Mouse (Mus musculus) 3134 (cell line): ENCODE measurements around the gene Gramd1a.

Source experiments
- DNase-seq: peaks from one replicate; pipeline ENCODE4 v3.0.0-alpha.2; 2011; ENCODE audit warnings: low spot score; ENCODE audit not compliant: insufficient read length; ENCODE audit errors: extremely low read depth

Gene Gramd1a

DNA sequence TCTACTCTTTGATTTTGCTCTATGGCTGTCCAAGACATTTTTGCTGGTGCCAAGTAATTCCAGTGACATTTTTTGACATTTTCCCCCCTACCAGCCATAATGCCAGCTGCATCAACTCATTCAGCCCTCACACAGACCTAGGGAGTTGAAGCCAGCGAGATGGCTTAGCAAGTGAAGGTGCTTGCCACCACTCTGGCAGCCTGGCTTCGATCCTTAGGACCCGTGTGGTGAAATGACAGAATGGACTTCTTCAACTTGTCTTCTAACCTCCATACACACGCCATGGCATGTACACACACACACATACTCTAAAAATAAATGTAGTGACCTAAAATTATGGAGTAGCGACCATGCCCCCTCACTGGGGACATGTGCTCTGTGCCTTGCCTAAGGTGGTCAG is 31.3 kb downstream of the Gramd1a start:
- DNase-seq: no peak

DNA sequence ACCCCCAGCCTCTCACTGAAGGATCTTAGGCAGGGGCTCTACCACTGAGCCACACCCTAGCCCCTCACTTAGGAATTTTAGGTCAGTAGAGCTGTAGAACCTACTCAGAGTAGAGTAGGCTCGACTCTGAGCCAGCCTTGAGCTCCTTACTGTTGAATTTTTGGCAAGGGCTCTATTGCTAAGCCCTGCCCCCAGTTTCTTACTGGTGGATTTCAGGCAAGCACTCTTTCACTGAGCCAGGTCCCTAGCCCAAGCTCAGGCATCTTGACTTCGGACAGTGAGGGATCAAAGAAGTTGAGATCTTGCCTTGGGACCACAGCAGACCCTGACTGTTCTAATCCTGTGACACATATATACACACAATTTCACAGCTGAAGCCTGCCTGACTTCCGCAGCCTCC is 32.0 kb downstream of the Gramd1a start:
- no peak for DNase-seq

DNA sequence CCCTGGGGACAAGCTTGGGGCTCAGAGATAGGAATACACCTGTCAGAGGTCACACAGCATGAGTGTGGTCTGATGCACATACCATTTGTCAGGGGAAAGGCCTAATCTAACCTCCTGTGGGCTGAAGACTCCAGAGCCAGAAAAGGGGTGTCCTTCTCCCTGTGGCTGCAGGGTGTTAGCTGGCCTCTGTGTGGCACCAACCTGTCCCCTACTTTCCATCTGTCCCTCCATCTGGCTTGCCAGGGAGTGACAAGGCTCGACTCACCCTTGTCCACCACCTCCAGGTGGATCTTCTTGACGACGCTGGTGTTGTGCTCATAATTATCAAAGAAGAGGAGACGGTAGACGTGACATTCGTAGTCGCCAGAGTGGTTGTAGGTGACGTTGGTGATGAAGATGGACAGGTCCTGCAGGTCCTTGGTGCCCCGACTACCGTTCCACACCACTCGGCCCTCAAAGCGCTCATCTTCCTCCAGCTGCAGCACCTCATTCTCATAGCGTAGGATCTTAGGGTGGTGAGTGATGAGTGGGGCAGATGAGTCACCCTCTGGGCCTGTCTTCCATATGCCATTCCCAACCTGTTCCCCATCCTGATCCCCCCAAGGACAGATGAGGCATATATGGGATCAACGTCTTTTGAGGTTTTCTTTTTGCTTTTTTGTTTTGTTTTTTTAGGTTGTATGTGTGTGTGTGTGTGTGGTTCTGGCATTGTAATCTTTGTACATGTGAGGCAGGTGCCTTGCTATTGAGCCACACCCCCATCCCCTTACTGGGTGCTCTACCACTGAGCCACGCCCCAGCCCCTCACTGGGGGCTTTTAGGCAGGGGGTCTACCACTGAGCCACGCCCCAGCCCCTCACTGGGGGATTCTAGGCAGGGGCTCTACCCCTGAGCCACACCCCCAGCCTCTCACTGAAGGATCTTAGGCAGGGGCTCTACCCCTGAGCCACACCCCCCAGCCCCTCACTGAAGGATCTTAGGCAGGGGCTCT is 32.8 kb downstream of the Gramd1a start:
- no peak for DNase-seq

DNA sequence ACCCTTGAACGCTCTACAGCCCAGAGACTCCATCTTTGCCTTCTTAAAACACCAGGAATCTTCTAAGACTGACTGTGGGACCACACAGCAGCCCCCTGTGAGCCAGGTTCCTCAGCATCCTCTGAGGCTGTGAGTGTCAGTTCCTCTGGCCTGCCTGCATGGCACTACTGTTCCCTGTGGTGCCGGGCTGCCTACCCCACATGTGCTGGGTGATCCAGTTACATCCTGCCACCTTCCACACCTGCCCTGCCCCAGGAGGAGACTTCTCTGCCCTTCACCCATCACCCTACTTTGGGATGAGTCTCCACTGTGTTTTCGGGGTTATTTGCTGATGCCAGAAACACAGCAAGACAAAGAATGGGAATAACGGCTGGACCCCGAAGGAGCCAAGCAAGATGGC is 36.1 kb downstream of the Gramd1a start:
- no peak for DNase-seq

DNA sequence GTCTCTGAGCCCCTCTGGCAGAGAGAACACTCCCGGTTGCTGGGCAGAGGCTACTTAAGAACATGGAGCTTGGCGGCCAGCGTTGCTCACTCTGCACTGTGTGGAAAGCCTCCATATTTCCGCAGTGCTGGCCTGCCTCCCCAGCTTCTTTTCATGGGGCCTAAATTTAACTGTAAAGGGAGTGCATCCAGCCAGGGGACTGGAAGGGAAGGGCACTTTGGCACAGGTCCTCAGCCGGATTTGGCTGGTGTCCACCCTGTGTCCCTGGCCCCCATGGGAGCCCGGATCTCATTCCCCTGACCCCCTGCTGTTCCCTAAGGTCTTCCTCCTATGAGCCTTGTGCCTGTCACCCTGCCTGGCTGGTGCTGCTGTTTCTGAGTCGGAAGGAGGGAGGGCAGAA is 37.2 kb downstream of the Gramd1a start:
- no peak for DNase-seq

DNA sequence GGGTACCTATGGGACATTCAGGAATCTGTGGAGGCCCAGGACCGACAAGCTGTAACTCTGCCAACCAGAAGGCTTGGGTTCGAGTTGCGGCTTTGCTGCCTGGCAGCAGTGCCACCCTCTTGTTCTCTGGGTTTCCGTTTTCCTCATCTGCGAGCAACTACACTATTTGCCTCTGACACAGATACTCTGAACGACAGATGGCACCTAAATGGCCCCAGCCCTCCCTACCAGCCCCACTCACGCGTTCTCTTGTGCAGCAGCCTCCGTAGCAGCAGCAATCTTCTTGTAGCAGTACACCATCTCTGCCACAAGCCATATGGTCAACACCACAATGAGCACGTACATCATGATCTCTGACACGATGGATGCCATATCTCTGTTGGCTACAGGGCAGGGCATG is 38.2 kb downstream of the Gramd1a start:
- no peak for DNase-seq

DNA sequence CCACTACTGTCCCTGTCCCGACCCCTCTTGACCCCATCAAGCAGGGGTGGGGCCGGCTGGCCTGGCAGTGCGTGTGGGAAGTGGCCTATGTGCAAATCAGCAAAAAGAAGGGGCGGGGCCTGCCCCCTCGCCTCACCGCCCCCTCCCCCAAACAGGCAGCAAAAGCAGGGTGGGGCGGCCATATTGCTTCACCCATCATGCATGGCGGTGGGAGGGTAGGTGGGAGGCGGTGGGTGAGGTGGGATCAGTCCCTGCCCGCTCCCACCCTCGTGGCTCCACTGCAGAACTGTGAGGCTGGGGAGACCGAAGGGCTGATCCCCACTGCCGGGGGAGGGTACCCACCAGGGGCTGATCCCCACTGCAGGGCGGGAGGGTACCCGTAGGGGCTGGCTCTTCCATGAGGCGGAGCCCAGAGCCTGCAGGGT is 39.0 kb downstream of the Gramd1a start:
- no peak for DNase-seq

DNA sequence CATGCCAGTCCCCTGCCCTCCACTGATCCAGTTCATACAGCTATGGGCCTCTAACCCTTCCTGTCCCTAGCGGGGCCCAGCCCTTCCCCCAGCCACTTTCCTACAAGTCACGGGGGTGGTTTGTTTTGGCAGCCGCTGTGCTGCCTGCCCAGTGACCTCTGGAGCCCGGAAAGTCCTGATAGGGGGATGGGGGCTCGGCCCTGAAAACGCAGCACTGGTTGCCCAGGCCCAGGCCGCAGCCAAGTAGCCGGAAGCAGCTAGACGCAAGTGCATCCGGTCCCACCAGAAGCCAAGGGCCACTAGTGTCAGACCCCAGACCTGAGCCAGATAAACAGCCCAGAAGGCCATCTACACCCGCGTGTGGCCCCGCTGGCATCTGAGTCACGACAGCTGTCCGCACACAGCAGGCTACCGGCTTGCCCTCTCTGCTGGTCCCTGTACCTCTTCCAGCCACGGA is 40.1 kb downstream of the Gramd1a start:
- DNase-seq: no peak

DNA sequence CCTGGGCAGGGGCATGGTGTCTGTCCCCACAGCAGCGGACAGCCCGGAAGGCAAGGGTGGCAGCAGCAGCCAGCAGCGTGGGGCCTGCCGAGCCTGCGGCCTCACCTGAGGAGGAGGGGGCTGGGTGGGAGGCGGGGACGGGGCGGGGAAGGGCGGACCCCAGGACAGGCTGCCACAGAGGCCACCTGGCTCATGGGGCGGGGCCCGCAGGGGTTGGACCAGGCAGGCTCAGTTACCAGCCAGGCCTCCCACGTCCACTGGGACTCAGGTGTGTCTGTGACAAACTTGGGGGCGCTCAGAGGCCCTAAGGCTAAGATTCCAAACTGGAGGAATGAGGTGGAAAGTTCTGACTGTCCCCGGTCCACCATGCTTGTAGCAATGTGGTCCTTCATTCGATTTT is 40.5 kb downstream of the Gramd1a start, which contains the start of gene Hpn:
Gene Hpn (minus strand): TSS at position 109 of the 400 bp plus-strand sequence.
- no peak for DNase-seq

DNA sequence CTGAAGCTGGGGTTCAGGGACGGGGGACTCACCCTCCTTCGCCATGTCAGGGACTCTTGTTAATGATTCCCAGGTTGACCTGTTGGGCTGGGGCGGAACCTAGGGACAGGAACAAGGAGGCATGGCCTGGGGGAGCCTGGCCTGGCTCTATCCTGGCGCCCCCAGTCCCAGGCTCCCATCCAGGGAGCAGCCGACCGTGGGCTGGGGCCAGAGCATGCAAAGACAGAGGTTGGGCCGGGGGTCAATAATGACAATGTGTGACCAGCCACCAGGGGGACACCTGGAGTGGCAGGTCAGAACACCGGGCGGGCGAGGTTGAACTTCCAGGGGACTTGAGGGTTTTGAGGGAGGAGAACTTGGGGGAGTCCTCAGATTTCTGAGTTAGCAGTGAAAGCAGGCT is 41.0 kb downstream of the Gramd1a start:
- DNase-seq: no peak

DNA sequence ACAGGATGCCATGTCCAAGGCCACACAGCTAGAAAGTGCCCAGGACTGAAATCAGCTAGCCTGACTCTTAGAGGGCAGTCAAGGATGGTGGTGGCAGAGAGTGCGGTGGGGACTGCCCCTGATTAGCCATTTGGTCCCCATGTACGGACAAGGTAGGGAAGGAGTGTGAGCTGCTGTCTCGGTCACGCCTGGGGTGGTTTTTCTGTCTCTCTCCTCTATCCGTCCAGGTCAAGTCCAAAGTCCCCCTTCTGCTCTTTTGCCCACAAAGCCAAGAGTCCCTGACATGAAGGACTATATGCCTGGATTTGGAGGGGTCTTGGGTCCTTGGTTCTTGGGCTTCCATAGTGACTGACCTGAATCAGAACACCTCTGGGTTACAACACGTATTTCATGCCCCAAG is 41.9 kb downstream of the Gramd1a start:
- no peak for DNase-seq

DNA sequence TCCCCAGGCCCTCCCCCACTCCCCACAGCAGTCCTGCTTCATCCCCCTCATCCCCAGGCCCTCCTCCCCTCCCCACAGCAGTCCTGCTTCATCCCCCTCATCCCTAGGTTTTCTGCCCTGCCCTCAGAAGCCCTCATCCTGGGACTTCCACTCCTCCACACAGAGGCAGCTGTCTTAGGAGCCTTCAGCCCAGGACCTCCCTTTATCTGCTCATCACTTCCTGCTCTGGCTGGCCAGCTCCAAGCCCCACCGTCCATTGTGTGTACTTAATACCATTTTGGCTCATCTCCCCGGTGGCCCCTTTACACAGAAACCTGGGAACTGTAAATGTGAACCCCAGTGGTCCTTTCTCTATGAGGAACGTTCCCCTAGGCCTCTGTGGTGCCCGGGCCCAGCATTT is 43.7 kb downstream of the Gramd1a start:
- DNase-seq: no peak

DNA sequence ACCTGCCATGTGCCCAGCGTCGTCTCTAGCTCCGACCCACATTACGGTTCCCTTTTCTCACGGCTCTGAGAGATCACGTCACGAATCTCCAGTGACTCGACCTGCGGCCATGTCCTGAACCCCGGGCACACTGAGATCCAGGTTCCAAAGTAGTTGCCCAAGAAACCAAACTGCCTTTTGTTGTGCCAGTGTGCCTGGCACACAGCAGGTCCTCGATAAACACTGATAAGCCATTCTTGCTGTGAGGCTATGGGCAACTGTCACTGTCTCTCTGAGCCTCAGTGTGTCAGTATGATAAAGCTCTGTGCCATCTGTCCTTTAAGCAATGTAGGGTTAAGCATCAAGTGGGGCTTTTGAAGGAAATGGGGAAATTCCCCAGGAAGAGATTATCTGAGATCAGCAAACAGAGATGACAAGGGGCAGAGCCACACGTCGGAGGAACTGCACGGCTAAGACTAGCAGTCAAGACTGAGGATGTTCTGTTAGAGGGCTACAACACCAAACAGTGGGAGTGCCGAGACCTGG is 44.8 kb downstream of the Gramd1a start:
- DNase-seq: no peak

DNA sequence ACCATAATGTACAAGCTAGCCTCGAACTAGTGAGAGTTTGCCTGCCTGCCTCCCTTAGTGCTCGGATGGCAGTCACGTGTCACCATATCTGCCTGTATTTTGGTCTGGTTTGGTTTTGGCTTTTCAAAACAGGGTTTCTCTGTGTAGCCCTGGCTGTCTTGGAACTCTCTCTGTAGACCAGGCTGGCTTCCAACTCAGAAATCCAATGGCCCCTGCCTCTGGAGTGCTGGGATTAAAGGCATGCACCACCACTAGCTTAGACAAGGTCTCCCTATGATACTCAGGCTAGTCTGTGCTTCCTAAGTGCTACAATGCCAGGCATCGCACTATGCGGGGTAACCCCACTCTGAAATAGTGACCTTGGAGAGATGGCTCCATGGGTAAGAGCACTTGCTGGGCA is 45.9 kb downstream of the Gramd1a start:
- DNase-seq: no peak

DNA sequence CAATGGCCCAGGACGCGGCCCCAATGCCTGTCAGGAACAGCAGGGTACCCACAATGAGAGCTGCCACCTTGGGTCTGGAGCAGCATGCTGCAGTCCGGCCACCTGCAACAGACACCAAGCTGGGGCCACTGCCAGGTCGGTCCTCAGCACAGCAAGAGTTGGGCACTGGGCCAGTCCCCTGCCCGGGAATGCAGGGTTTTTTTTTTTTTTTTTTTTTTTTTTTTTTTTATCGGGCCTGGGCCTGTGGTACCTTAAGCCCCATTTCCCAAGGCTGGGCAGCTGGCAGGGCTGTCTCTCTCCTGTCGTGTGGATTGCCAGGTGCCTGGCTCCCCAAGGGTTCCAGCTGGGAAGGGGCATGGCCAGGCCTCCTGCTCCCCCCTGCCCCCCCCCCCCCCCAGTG is 46.6 kb downstream of the Gramd1a start:
- no peak for DNase-seq

DNA sequence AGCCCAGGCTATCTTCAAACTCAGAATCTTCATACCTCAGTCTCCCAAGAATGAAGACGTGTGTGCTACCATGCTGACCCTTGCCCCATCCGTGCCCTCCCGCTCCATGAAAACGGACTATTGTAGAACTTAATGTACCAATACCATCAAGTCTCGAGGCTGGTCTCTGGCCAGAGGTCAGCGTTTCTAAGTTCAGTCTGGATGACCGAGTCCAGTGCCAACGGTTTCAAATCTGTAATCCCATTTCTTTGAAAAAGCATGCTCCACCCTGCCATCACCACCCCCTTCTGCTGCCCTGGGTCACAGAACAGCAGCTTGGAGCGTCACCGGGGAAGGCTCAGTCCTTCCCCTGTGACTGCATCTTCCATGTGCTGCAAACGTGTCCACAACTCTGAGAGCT is 47.9 kb downstream of the Gramd1a start:
- no peak for DNase-seq

DNA sequence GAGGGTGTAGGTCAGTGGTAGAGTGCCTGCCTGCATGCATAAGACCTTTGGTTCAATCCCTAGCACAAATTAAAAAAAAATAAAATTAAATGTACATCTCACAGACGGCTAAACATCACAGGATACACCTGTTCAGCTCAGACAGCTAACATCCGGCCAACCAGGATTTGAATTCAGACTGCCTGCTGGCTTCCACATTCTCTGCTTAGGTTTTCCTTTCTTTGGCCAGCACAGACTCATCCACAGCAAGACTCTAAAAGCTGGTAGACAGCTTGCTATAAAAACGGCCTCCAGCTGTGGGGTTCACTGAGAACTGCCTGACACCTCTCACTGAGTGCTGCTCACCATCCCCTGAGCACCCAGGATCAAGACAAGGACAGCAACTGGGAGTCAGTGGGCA is 49.5 kb downstream of the Gramd1a start:
- DNase-seq: no peak

DNA sequence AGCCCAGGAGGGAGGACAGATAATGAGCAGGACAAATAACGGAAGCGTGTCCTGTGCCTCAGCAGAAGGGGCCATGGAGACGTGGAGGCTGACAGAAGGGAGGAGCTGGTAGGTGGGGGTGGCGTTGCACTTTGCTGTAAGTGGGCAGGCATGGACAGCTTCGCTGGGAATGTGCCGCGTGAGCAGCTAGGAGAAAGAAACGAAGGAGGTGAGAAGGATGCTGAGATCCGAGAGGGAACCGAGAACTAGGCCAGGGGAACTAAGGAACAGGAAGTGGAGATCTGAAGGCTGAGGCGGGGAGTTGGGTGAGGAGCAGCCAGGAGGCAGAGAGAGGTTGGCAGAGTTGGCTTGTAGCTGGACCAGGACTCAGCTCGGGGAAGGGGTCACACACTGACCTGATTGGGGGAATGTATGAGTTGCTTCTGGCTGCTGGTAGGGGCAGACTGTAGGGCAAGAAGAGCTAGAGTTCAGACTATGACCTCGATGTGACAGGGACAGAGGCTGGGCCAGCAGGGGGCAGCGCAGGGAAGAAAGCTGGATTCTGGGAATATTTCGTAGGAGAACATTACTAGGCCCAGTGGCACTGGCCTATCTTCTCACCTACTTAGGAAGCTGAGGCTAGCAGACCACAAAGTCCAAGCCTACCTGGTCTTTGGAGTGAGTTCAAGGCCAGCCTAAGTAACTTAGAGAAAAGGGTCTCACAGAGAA is 50.5 kb downstream of the Gramd1a start:
- DNase-seq: peak; percentile 37

DNA sequence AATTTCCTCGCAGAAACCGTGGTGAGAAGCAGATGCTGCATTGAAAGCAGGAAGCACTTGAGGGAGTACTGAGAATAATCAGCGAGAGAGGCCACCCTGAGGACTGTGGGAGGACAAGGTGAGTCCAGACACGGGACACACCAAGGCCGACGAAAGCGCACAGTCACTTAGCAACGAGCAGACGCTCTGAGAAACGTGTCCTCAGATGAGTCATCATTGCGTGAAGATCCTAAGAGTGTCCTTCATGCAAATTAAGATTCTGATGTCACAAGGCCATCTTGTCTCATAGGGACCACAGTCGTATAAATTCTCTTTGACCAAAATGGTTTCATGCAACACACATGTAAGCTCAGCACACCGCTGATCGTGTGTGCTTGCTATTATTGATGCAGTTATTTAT is 54.9 kb downstream of the Gramd1a start:
- DNase-seq: no peak

DNA sequence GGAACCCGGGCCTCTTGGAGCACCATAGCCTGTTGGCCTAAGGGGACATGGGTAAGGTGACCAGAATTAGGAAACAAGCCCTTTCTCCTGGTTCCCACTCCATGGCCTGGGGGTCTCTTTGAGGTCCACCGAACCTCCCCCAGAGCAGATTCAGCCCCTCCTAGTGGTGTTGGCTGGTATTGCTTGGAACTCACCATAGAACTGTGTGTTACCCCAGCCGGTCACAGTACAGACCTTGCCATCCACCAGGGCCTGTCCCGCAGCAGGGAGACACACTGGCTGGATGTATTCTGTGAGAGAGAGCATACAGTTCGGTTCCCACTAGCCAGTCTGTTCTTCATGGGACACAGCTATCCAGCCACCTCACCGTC is 56.1 kb downstream of the Gramd1a start:
- no peak for DNase-seq
